Mouse (Mus musculus) E14TG2a.4 (cell line): ENCODE data around the gene Emsy.

Source experiments
- CTCF ChIP-seq: conservative IDR thresholded peaks from 2 replicates; pipeline ENCODE4 v1.5.1; 2014; ENCODE audit warnings: low read length
- NANOG ChIP-seq: IDR thresholded peaks from 2 replicates; pipeline ENCODE4 v1.6.1; 2014; ENCODE audit warnings: borderline replicate concordance, low read length, mixed read lengths

- TF ChIP-seq CTCF (no peak), NANOG (no peak)
Measured at GRCm38 (mm10) chr7:98567056-98567455, 89.5 kb downstream of the Emsy start.
